In genomic region chr17:10635955-10636470, GRCm38 (mm10) we compare ENCODE assay signal across 21 mouse cellular contexts.
DNase-seq lines count a peak whose midpoint lies in the region; ATAC-seq and TF ChIP-seq lines count a peak whose summit lies in the region.
"Had no signal": no experiment of that assay in that cellular context is flagged by ENCODE, and none has a peak within 500 bp of the region (broad histone marks: within the 10 kb centered on the region; RNA-seq: fewer than 3 reads in every experiment).

No protein-coding gene starts in this region.

- peak; percentile 52 for DNase-seq in kidney, adult 11 months
- DNase-seq in kidney, adult 18-20 months, result no peak
- no peak for DNase-seq in Patski (ENCODE audit: low read depth, low spot score)
- no peak for DNase-seq in cerebellum, adult 9-10 months
- DNase-seq in ovary, postnatal 10 days (ENCODE audit: low spot score), result no peak
- DNase-seq: adrenal gland, adult 8-10 months; adrenal gland, postnatal 36 days; cerebellum, adult 11 months; cerebellum, adult 8-10 months; cerebellum, postnatal 25 days; gastrocnemius, postnatal 36 days; heart, adult 18-20 months; heart, postnatal 14 days had no signal

- CTCF ChIA-PET in Patski (lab: Charles Lee), result interaction anchor here (0.7 kb wide), 1 partner anchor 28 kb away, joined by 3 read pairs; no protein-coding TSS in a partner anchor

- no peaks in the 10 kb centered on the region for H3K27me3 ChIP-seq in Patski
- no peaks in the 10 kb centered on the region for H3K27me3 ChIP-seq in kidney, embryonic 15.5 days
- no peaks in the 10 kb centered on the region for H3K27me3 ChIP-seq in liver, embryonic 12.5 days (replicated peaks)
- H3K27me3 ChIP-seq: embryonic facial prominence, embryonic 12.5 days; forebrain, embryonic 15.5 days; heart, embryonic 15.5 days had no signal

- H3K9ac ChIP-seq in kidney, embryonic 15.5 days, result no peak overlapping the region
- H3K9ac ChIP-seq in liver, embryonic 12.5 days, result no peak overlapping the region
- H3K9ac ChIP-seq: embryonic facial prominence, embryonic 12.5 days; forebrain, embryonic 15.5 days; heart, embryonic 15.5 days; hindbrain, embryonic 14.5 days had no signal

- POLR2A ChIA-PET in Patski (lab: Charles Lee), result no interaction called here

- TF ChIP-seq CTCF in Patski (IDR thresholded peaks at IDR 0.05), result no peak

- in situ Hi-C loops in Patski (cut with MboI; ENCODE audit: low pct_unique_long_range_greater_than_20kb), result no loop called here

- ATAC-seq in Patski, result peak; percentile 75
- no peak for ATAC-seq in kidney, embryonic 15.5 days (replicated peaks; ENCODE audit: low FRiP score)
- ATAC-seq in liver, embryonic 12.5 days, result no peak
- ATAC-seq: forebrain, embryonic 15.5 days had no signal

- H3K9me3 ChIP-seq in kidney, embryonic 15.5 days (replicated peaks), result no peaks in the 10 kb centered on the region
- no peaks in the 10 kb centered on the region for H3K9me3 ChIP-seq in liver, embryonic 12.5 days (replicated peaks)
- H3K9me3 ChIP-seq: embryonic facial prominence, embryonic 12.5 days; forebrain, embryonic 15.5 days; heart, embryonic 15.5 days; hindbrain, embryonic 10.5 days had no signal

- H3K4me1 ChIP-seq in kidney, embryonic 15.5 days, result peaks cover 5% of the 10 kb centered on the region; the same call in 1 of the 2 replicates
- H3K4me1 ChIP-seq in liver, embryonic 12.5 days, result no peaks in the 10 kb centered on the region
- H3K4me1 ChIP-seq: embryonic facial prominence, embryonic 12.5 days; heart, embryonic 15.5 days had no signal

- peak overlapping the region; percentile 78 for H3K27ac ChIP-seq in kidney, embryonic 15.5 days
- H3K27ac ChIP-seq in liver, embryonic 12.5 days, result no peak overlapping the region
- H3K27ac ChIP-seq: embryonic facial prominence, embryonic 12.5 days; forebrain, embryonic 15.5 days; heart, embryonic 15.5 days; hindbrain, embryonic 10.5 days; hindbrain, embryonic 14.5 days had no signal

- H3K4me2 ChIP-seq in kidney, embryonic 15.5 days, result no peak overlapping the region
- no peak overlapping the region for H3K4me2 ChIP-seq in liver, embryonic 12.5 days
- H3K4me2 ChIP-seq: embryonic facial prominence, embryonic 12.5 days; forebrain, embryonic 15.5 days; heart, embryonic 11.5 days; heart, embryonic 15.5 days; hindbrain, embryonic 14.5 days had no signal

- H3K4me3 ChIP-seq in kidney, embryonic 15.5 days (replicated peaks), result no peak overlapping the region
- H3K4me3 ChIP-seq in liver, embryonic 12.5 days, result no peak overlapping the region
- H3K4me3 ChIP-seq: embryonic facial prominence, embryonic 12.5 days; forebrain, embryonic 15.5 days; heart, embryonic 15.5 days; hindbrain, embryonic 10.5 days had no signal

- H3K36me3 ChIP-seq in kidney, embryonic 15.5 days, result no peaks in the 10 kb centered on the region
- H3K36me3 ChIP-seq in liver, embryonic 12.5 days, result no peaks in the 10 kb centered on the region
- H3K36me3 ChIP-seq: embryonic facial prominence, embryonic 12.5 days; forebrain, embryonic 15.5 days; heart, embryonic 15.5 days; hindbrain, embryonic 10.5 days had no signal

- WGBS in kidney, embryonic 15.5 days, result 65% methylated on average over 8 of the region's 8 CpGs
- WGBS in liver, embryonic 12.5 days (ENCODE audit: insufficient replicate concordance), result 62% methylated on average over 8 of the region's 8 CpGs
